Mouse (Mus musculus) kidney, adult 2 months (tissue): ENCODE measurements around the gene Gmppb.

Experiments
- CTCF ChIP-seq: fragments of 200-500 bp; conservative IDR thresholded peaks from 2 replicates; pipeline ENCODE4 v1.5.1; 2011; ENCODE audit warnings: low read depth, mild to moderate bottlenecking, control low read depth, low read length, moderate library complexity, mixed read lengths; ENCODE audit not compliant: insufficient read depth, insufficient read length
- POLR2A ChIP-seq: fragments of 200-500 bp; IDR thresholded peaks from one replicate; pipeline ENCODE4 v1.6.1; 2011; ENCODE audit warnings: low read depth, low read length, control low read depth

DNA sequence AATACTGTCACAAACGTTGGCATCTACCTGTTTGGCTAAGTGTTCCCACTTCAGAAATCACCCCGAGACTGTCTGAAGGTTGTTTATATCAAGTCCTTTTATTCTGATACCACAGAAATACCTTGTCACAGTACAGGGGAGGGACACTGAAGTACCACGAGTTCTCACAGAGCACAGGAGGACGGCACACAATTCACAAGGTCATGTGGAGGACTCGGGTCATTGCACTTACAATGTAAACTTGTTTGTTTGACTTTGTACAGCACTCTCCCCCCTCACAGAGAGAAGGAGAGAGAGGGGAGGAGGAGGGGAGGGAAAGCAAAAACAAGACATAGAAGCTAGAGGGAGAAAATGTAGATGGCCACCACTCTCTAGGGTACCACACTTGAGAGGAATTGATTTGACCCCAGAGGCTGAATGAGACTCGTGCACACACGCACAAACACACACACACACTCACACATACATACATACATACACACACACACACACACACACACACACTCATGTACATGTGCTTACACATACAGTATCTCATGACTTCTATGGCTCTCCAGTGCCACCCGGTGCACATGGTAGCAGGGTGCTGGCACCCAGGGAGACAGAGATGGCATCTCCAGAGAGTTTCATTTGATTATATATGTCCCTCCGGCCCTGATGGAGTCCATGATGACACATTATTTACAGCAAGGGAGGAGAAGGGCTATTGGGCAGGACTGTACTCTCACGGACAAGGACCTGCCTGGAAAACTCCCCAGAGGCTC, 47.1 kb downstream of the Gmppb start:
- no peak for TF ChIP-seq CTCF
- TF ChIP-seq POLR2A: no peak
